Mouse (Mus musculus) stomach, postnatal 0 days (tissue): ENCODE measurements around the gene Mob1a. TPM values are rescaled to one million over a fixed set of nuclear protein-coding genes. Genes with fewer than 3 reads are reported as not detected.

Experiments used
- ATAC-seq: fragments of 200-750 bp; cut with Nextera tagmentation; 2 replicates; pipeline ENCODE4 v1.8.0; 2017; ENCODE audit not compliant: low FRiP score, low TSS enrichment
- DNase-seq: peaks from one replicate; pipeline ENCODE4 v3.0.0-alpha.2; 2016; ENCODE audit warnings: low spot score
- H3K27ac ChIP-seq: fragments of 300-500 bp; sonication (generic); replicated peaks from 2 replicates; pipeline ENCODE4 v1.5.1; 2014; ENCODE audit warnings: mild to moderate bottlenecking, control low read depth
- H3K27me3 ChIP-seq: fragments of 300-500 bp; sonication (generic); 2 replicates; pipeline ENCODE4 v1.6.1; 2014; ENCODE audit warnings: low read length; ENCODE audit not compliant: control insufficient read depth, insufficient read depth
- H3K36me3 ChIP-seq: fragments of 300-500 bp; sonication (generic); 2 replicates; pipeline ENCODE4 v1.6.1; 2014; ENCODE audit warnings: low read length, mixed read lengths; ENCODE audit not compliant: control insufficient read depth, insufficient read depth
- H3K4me1 ChIP-seq: fragments of 300-500 bp; sonication (generic); replicated peaks from 2 replicates; pipeline ENCODE4 v1.6.1; 2014; ENCODE audit warnings: antibody characterized with exemption; ENCODE audit not compliant: control insufficient read depth, insufficient read depth
- H3K4me2 ChIP-seq: fragments of 300-500 bp; sonication (generic); replicated peaks from 2 replicates; pipeline ENCODE4 v1.6.1; 2014; ENCODE audit warnings: low read depth, mild to moderate bottlenecking, control low read depth, moderate library complexity
- H3K4me3 ChIP-seq: fragments of 300-500 bp; sonication (generic); 2 replicates; pipeline ENCODE4 v1.5.1; 2014; ENCODE audit warnings: low read depth, low read length, control low read depth
- H3K9ac ChIP-seq: fragments of 300-500 bp; sonication (generic); 2 replicates; pipeline ENCODE4 v1.6.1; 2014; ENCODE audit warnings: mild to moderate bottlenecking, low read length, control low read depth, mixed read lengths
- H3K9me3 ChIP-seq: fragments of 300-500 bp; sonication (generic); 2 replicates; pipeline ENCODE4 v1.6.1; 2016; ENCODE audit warnings: low read length; ENCODE audit not compliant: control insufficient read depth
- CTCF ChIP-seq: IDR thresholded peaks from 2 replicates; pipeline ENCODE4 v1.5.1; 2016; ENCODE audit warnings: antibody characterized with exemption, low read depth, mild to moderate bottlenecking, moderate library complexity
- EP300 ChIP-seq: optimal IDR thresholded peaks from 2 replicates; pipeline ENCODE3; 2016; ENCODE audit warnings: antibody characterized with exemption
- WGBS: fragments of 180-500 bp; shearing (Covaris S2); extraction: QIAGEN DNeasy Blood & Tissue Kit; methylation state at CpG from one replicate; pipeline ENCODE4 v1.1.7; 2014; 5-methylcytosine and 5-hydroxymethylcytosine counted together
- polyA plus RNA-seq: library from polyadenylated mRNA; unstranded; fragments of >200 nt; fragmentation: Nextera tagmentation; extraction: Ambion mirVana; gene quantifications from 2 replicates; pipeline ENCODE4 v1.2.1, GENCODE M21; 2015

Mob1a gene
- polyA plus RNA-seq, 1 experiment from 2014 or later, result 31.0 TPM

GRCm38 (mm10) chr6:83381510-83382491, 56.0 kb downstream of the Mob1a start:
- WGBS, result 78% methylated on average over 10 of the region's 10 CpGs
- Histone ChIP-seq H3K36me3 (peaks cover 36% of the 10 kb centered on the region), H3K4me3 (no peak overlapping the region), H3K27me3 (no peaks in the 10 kb centered on the region), H3K9ac (no peak overlapping the region), H3K27ac (peak overlapping the region; percentile 53; the same call in 1 of the 2 replicates), H3K4me1 (no peaks in the 10 kb centered on the region), H3K9me3 (no peaks in the 10 kb centered on the region), H3K4me2 (no peak overlapping the region)
- TF ChIP-seq EP300 (no peak), CTCF (no peak)
- DNase-seq (no peak), ATAC-seq (no peak)

GRCm38 (mm10) chr6:83385569-83386090, 59.8 kb downstream of the Mob1a start:
- peaks cover 10% of the 10 kb centered on the region; the same call in 1 of the 2 replicates for H3K36me3 ChIP-seq
- H3K9me3 ChIP-seq, result no peaks in the 10 kb centered on the region
- H3K4me1 ChIP-seq, result no peaks in the 10 kb centered on the region
- no peak overlapping the region for H3K27ac ChIP-seq
- TF ChIP-seq CTCF, result no peak
- no peak for TF ChIP-seq EP300
- no peak overlapping the region for H3K4me3 ChIP-seq
- DNase-seq (no peak), ATAC-seq (no peak)
- no peak overlapping the region for H3K4me2 ChIP-seq
- H3K27me3 ChIP-seq, result no peaks in the 10 kb centered on the region
- no peak overlapping the region for H3K9ac ChIP-seq
- 89% methylated on average over 9 of the region's 9 CpGs for WGBS

GRCm38 (mm10) chr6:83392166-83392780, 66.5 kb downstream of the Mob1a start:
- Histone ChIP-seq H3K27ac (peak overlapping the region; percentile 58; the same call in 1 of the 2 replicates), H3K4me2 (no peak overlapping the region), H3K4me1 (0 out of 2 replicates have a peak, but pooled peaks cover 2% of the 10 kb centered on the region), H3K36me3 (peaks cover 3% of the 10 kb centered on the region; the same call in 1 of the 2 replicates), H3K9me3 (no peaks in the 10 kb centered on the region), H3K27me3 (no peaks in the 10 kb centered on the region), H3K4me3 (no peak overlapping the region), H3K9ac (no peak overlapping the region)
- DNase-seq (no peak), ATAC-seq (no peak)
- no peak for TF ChIP-seq EP300
- peak; percentile 10; the same call in 1 of the 2 replicates for TF ChIP-seq CTCF
- WGBS, result 50% methylated on average over 8 of the region's 8 CpGs

Other genes with a start within 250 kb of the Mob1a start
- gene Pcgf1, start 248.1 kb upstream of the Mob1a start, polyA plus RNA-seq, result 13.1 and 14.0 TPM in 2 replicates
- 0.53 and 0.56 TPM in 2 replicates for gene Lbx2, start 239.6 kb upstream of the Mob1a start, polyA plus RNA-seq
- gene Ccdc142, start 224.4 kb upstream of the Mob1a start, polyA plus RNA-seq, result 1.1 and 1.4 TPM in 2 replicates
- 1.1 and 1.3 TPM in 2 replicates for gene Gm42688, start 224.4 kb upstream of the Mob1a start, polyA plus RNA-seq
- 108 and 117 TPM in 2 replicates for gene Mrpl53, start 217.0 kb upstream of the Mob1a start, polyA plus RNA-seq
- gene Mogs, start 210.5 kb upstream of the Mob1a start, polyA plus RNA-seq, result 23.2 and 24.4 TPM in 2 replicates
- 57.4 and 59.4 TPM in 2 replicates for gene Wbp1, start 204.5 kb upstream of the Mob1a start, polyA plus RNA-seq
- gene Ino80b, start 200.6 kb upstream of the Mob1a start, polyA plus RNA-seq, result 7.7 and 9.4 TPM in 2 replicates
- gene Rtkn, start 190.6 kb upstream of the Mob1a start, polyA plus RNA-seq, result 18.5 and 20.4 TPM in 2 replicates
- gene Wdr54, start 169.6 kb upstream of the Mob1a start, polyA plus RNA-seq, result 1.6 and 1.7 TPM in 2 replicates
- gene 1700003E16Rik, start 169.6 kb upstream of the Mob1a start, polyA plus RNA-seq, result 1.1 TPM in 2 replicates
- gene Dctn1, start 160.1 kb upstream of the Mob1a start, polyA plus RNA-seq, result 42.9 and 43.5 TPM in 2 replicates
- gene Slc4a5, start 106.2 kb upstream of the Mob1a start, polyA plus RNA-seq, result 0.08 and 0.18 TPM in 2 replicates
- gene Mthfd2, start 108 bp upstream of the Mob1a start, polyA plus RNA-seq, result 21.1 and 23.0 TPM in 2 replicates
- 156 and 162 TPM in 2 replicates for gene Bola3, start 23.1 kb downstream of the Mob1a start, polyA plus RNA-seq
- gene Tet3, start 133.1 kb downstream of the Mob1a start, polyA plus RNA-seq, result 21.4 and 22.7 TPM in 2 replicates
- gene Dguok, start 181.0 kb downstream of the Mob1a start, polyA plus RNA-seq, result 44.2 and 45.8 TPM in 2 replicates
- 2,872 and 3,802 TPM in 2 replicates for gene Actg2, start 210.2 kb downstream of the Mob1a start, polyA plus RNA-seq
- gene Stambp, start 246.7 kb downstream of the Mob1a start, polyA plus RNA-seq, result 26.4 and 26.9 TPM in 2 replicates